Mouse (Mus musculus) neural tube, embryonic 13.5 days (tissue): ENCODE data around the gene Mfsd2b. TPM values are rescaled to one million over a fixed set of nuclear protein-coding genes. Genes with fewer than 3 reads are reported as not detected.
"Not testable (repeated sequence)": the region's sequence is repeated elsewhere in the genome, so short reads cannot be mapped to it uniquely, and the experiment has no call there.

ENCODE experiments used
- ATAC-seq: fragments of 200-750 bp; cut with Nextera tagmentation; 2 replicates; pipeline ENCODE4 v1.8.0; 2017; ENCODE audit warnings: low read depth, mild to moderate bottlenecking, moderate TSS enrichment, moderate library complexity
- H3K27ac ChIP-seq: fragments of 300-500 bp; sonication (generic); replicated peaks from 2 replicates; pipeline ENCODE4 v1.5.1; 2015; ENCODE audit warnings: moderate library complexity, mild to moderate bottlenecking, inconsistent platforms
- H3K27me3 ChIP-seq: fragments of 300-500 bp; sonication (generic); 2 replicates; pipeline ENCODE4 v1.6.1; 2015; ENCODE audit warnings: mild to moderate bottlenecking, inconsistent platforms
- H3K36me3 ChIP-seq: fragments of 300-500 bp; sonication (generic); 2 replicates; pipeline ENCODE4 v1.6.1; 2015; ENCODE audit warnings: mild to moderate bottlenecking, inconsistent platforms
- H3K4me1 ChIP-seq: fragments of 300-500 bp; sonication (generic); replicated peaks from 2 replicates; pipeline ENCODE4 v1.6.1; 2015; ENCODE audit warnings: inconsistent platforms
- H3K4me2 ChIP-seq: fragments of 300-500 bp; sonication (generic); 2 replicates; pipeline ENCODE4 v1.6.1; 2015; ENCODE audit warnings: inconsistent platforms, mild to moderate bottlenecking, moderate library complexity
- H3K4me3 ChIP-seq: fragments of 300-500 bp; sonication (generic); 2 replicates; pipeline ENCODE4 v1.5.1; 2015; ENCODE audit warnings: mild to moderate bottlenecking, inconsistent platforms
- H3K9ac ChIP-seq: fragments of 300-500 bp; sonication (generic); 2 replicates; pipeline ENCODE4 v1.6.1; 2015; ENCODE audit warnings: moderate library complexity, mild to moderate bottlenecking, inconsistent platforms
- H3K9me3 ChIP-seq: fragments of 300-500 bp; sonication (generic); 2 replicates; pipeline ENCODE4 v1.6.1; 2016; ENCODE audit warnings: inconsistent platforms
- WGBS: fragments of 180-500 bp; shearing (Covaris S2); methylation state at CpG from one replicate; pipeline ENCODE4 v1.1.7; 2015; 5-methylcytosine and 5-hydroxymethylcytosine counted together
- polyA plus RNA-seq: library from polyadenylated mRNA; unstranded; fragments of >200 nt; fragmentation: Nextera tagmentation; extraction: Ambion mirVana; gene quantifications from 2 replicates; pipeline ENCODE4 v1.2.1, GENCODE M21; 2015

Mfsd2b gene
- polyA plus RNA-seq, 1 experiment from 2014 or later = 2.8 TPM

DNA sequence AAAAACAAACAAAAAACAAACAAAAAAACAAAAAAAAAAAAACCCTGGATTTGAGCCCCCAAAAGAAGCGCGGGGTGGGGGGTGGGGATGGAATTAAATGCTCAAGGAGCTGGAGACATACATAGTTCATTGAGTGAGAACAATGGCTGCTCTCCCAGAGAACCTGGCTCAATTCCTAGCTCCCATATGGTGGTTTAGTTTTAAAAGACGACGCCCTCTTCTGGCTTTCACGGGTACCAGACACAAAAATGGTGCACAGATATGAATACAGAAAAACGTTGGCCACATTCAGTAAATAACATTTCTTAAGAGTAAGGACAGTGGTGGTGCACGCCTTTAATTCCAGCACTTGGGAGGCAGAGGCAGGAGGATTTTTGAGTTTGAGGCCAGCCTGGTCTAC lies 31.8 kb upstream of the Mfsd2b start:
- H3K9me3 ChIP-seq = no peaks in the 10 kb centered on the region
- H3K27me3 ChIP-seq = no peaks in the 10 kb centered on the region
- no peak for ATAC-seq
- no peak overlapping the region for H3K27ac ChIP-seq
- H3K4me1 ChIP-seq = peaks cover 11% of the 10 kb centered on the region; the same call in 1 of the 2 replicates
- peak overlapping the region; percentile 77 for H3K4me2 ChIP-seq
- no peak overlapping the region for H3K9ac ChIP-seq
- H3K36me3 ChIP-seq = peaks cover 8% of the 10 kb centered on the region
- WGBS = 82% methylated on average over 7 of the region's 7 CpGs
- no peak overlapping the region for H3K4me3 ChIP-seq

DNA sequence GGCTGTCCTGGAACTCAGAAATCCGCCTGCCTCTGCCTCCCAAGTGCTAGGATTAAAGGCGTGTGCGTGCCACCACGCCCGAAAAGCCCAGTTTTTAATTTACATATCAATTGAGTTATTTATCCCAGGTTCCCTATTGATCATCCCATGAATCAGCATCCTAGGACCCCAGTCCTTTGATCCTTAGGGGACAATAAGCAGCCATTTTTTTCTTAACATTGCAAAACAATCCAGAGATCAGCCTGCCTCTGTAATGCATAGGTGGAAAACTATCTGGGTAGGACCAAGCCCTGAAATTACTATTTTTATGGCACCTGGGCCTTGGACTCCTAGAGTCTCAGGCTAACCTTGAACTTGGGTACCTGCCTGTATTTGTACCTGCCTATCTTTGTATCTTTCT lies 23.9 kb upstream of the Mfsd2b start:
- ATAC-seq = no peak
- peaks cover 22% of the 10 kb centered on the region for H3K36me3 ChIP-seq
- no peak overlapping the region for H3K9ac ChIP-seq
- H3K4me1 ChIP-seq = no peaks in the 10 kb centered on the region
- 91% methylated on average over 5 of the region's 5 CpGs for WGBS
- H3K27ac ChIP-seq = no peak overlapping the region
- no peak overlapping the region for H3K4me2 ChIP-seq
- H3K4me3 ChIP-seq = no peak overlapping the region
- H3K27me3 ChIP-seq = no peaks in the 10 kb centered on the region
- no peaks in the 10 kb centered on the region for H3K9me3 ChIP-seq

DNA sequence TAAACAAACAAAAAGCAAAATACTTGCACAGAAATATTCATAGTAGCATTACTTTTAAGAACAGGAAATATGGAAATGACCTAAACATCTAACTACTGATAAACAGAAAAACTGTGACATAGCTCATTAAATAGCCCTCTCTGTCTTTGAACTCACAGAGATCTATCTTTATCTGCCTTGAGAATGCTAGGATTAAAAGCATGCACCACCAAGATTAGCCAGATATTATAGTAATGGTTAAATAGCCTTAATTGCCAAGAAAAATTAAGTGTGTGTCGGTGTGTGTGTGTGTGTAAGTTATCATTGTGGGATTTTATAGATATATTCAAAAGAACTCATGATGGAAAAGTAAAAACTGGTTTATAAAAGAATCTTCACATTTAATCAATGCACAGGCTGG lies 15.7 kb upstream of the Mfsd2b start:
- Histone ChIP-seq H3K9me3 (no peaks in the 10 kb centered on the region), H3K4me2 (no peak overlapping the region), H3K27me3 (no peaks in the 10 kb centered on the region), H3K4me1 (no peaks in the 10 kb centered on the region), H3K27ac (no peak overlapping the region), H3K36me3 (peaks cover 21% of the 10 kb centered on the region), H3K4me3 (no peak overlapping the region), H3K9ac (no peak overlapping the region)
- 95% methylated on average over 1 of the region's 1 CpGs for WGBS
- ATAC-seq = no peak

DNA sequence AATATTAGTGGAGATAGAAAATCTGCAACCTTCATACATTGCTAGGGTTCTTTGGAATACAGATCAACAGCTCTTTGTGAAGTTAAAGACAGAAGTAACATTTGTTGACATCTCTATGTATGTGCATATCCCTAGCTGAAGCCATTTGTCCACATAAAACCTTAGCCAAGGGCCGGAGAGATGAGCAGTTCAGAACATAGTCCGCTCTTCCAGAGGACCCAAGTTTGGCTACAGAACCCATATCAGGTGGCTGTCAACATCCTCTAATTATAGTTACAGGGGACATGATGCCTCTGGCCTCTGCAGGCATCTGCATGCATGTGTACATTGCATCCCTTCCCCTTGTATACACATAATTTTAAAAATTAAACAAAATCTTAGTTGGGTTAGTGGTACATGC lies 15.1 kb upstream of the Mfsd2b start:
- no peak overlapping the region for H3K27ac ChIP-seq
- no peaks in the 10 kb centered on the region for H3K27me3 ChIP-seq
- no peak overlapping the region for H3K4me2 ChIP-seq
- H3K9me3 ChIP-seq = no peaks in the 10 kb centered on the region
- ATAC-seq = no peak
- H3K4me3 ChIP-seq = no peak overlapping the region
- 98% methylated on average over 2 of the region's 2 CpGs for WGBS
- H3K36me3 ChIP-seq = peaks cover 23% of the 10 kb centered on the region
- no peaks in the 10 kb centered on the region for H3K4me1 ChIP-seq
- no peak overlapping the region for H3K9ac ChIP-seq

DNA sequence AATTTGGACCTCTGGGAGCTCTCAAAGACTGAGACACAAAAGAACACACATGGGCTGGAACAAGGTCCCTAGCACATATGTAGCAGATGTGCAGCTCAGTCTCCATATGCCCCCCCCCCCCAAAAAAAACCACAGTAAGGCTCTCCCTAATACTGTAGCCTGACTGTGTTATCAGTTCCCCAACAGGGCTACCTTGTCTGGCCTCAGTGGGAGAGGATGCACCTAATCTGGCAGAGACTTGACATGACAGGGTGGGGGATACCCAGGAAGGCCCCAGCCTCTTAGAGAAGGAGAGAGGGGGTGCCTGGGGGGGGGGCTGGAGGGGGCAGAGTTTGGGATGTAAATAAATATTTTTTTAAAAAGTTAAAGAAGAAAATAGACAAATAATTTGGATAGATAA lies 14.6 kb upstream of the Mfsd2b start:
- peaks cover 25% of the 10 kb centered on the region for H3K36me3 ChIP-seq
- H3K4me1 ChIP-seq = no peaks in the 10 kb centered on the region
- H3K4me2 ChIP-seq = no peak overlapping the region
- H3K9ac ChIP-seq = no peak overlapping the region
- no peak for ATAC-seq
- H3K27me3 ChIP-seq = no peaks in the 10 kb centered on the region
- no peak overlapping the region for H3K4me3 ChIP-seq
- H3K9me3 ChIP-seq = no peaks in the 10 kb centered on the region
- no peak overlapping the region for H3K27ac ChIP-seq

DNA sequence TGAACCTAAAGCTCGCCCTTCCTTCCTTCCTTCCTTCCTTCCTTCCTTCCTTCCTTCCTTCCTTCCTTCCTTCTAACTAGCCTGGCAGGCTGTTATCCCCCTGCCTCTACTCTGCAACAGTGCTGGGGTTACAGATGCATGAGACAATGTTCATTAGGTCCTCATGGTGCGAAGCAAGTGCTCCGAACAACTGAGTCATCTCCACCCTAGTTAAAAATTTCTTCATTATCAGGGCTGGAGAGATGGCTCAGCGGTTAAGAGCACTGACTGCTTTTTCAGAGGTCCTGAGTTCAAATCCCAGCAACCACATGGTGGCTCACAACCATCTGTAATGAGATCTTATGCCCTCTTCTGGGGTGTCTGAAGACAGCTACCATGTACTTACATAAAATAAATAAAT lies 12.4 kb upstream of the Mfsd2b start:
- not testable (repeated sequence) for H3K9me3 ChIP-seq, ATAC-seq, H3K4me1 ChIP-seq, H3K4me2 ChIP-seq, H3K27me3 ChIP-seq, H3K9ac ChIP-seq, H3K4me3 ChIP-seq, H3K27ac ChIP-seq
- H3K36me3 ChIP-seq = peaks cover 35% of the 10 kb centered on the region
- WGBS = 97% methylated on average over 4 of the region's 4 CpGs

DNA sequence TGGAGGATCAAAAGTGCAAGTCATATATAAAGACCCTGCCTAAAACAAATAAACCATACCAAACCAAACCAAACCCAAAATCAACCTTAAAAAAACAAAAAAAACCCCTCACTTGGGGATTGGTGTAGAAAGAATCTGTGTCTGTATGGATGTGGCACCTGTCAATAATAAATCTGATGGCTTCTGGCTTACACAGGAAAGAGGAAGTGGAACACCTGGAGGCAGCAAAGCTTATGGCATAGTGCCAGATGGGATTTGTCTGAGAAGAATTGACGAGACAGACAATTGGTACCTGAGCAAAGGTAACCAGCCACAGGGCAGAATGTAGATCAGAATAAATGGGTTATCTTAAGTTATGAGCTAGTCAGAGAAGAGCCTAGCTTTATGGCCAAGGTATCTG lies 10.9 kb upstream of the Mfsd2b start:
- ATAC-seq = no peak
- Histone ChIP-seq H3K27me3 (no peaks in the 10 kb centered on the region), H3K4me2 (no peak overlapping the region), H3K9ac (no peak overlapping the region), H3K36me3 (peaks cover 42% of the 10 kb centered on the region), H3K4me1 (no peaks in the 10 kb centered on the region), H3K27ac (no peak overlapping the region), H3K9me3 (no peaks in the 10 kb centered on the region), H3K4me3 (no peak overlapping the region)
- WGBS = 87% methylated on average over 1 of the region's 1 CpGs

DNA sequence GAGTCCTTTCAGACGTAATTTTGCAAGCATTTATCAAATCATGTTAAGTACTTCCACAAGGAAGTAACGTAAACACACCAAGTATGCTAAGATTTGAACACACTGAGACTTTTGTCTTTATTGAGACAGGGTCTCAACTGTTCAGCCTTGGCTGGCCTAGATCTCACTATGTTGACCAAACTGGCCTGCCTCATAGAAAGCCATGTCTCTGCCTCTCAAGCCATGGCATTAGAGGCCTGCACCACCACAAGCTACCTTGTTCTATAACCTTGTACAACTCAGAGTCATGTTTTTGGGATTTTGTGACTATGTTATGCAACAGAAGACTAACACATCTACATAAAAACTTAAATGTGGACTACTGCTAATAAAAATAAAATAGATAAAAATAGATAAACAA lies 7.9 kb upstream of the Mfsd2b start:
- ATAC-seq = no peak
- Histone ChIP-seq H3K4me1 (no peaks in the 10 kb centered on the region), H3K36me3 (peaks cover 58% of the 10 kb centered on the region), H3K4me2 (no peak overlapping the region), H3K4me3 (no peak overlapping the region), H3K27ac (no peak overlapping the region), H3K9ac (no peak overlapping the region), H3K9me3 (no peaks in the 10 kb centered on the region), H3K27me3 (no peaks in the 10 kb centered on the region)
- 86% methylated on average over 2 of the region's 2 CpGs for WGBS

DNA sequence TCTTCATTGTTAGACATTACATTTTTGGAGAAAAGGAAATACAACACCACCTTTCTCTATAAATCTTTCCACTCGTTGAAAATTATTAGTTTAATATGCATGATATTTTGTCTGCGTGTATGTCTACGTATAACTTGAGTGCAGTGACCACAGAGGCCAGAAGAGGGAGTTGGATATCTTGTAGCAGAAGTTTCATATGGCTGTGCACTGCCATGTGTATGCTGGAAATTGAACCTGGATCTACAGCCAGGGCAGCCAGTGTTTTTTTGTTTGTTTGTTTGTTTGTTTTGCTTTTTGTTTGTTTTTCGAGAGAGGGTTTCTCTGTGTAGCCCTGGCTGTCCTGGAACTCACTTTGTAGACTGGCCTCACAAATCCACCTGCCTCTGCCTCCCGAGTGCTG lies 4.9 kb upstream of the Mfsd2b start:
- Histone ChIP-seq H3K4me1 (peaks cover 6% of the 10 kb centered on the region), H3K9ac (no peak overlapping the region), H3K36me3 (peaks cover 48% of the 10 kb centered on the region), H3K9me3 (no peaks in the 10 kb centered on the region), H3K4me3 (no peak overlapping the region), H3K4me2 (no peak overlapping the region), H3K27ac (no peak overlapping the region), H3K27me3 (no peaks in the 10 kb centered on the region)
- no peak for ATAC-seq
- 94% methylated on average over 5 of the region's 5 CpGs for WGBS

DNA sequence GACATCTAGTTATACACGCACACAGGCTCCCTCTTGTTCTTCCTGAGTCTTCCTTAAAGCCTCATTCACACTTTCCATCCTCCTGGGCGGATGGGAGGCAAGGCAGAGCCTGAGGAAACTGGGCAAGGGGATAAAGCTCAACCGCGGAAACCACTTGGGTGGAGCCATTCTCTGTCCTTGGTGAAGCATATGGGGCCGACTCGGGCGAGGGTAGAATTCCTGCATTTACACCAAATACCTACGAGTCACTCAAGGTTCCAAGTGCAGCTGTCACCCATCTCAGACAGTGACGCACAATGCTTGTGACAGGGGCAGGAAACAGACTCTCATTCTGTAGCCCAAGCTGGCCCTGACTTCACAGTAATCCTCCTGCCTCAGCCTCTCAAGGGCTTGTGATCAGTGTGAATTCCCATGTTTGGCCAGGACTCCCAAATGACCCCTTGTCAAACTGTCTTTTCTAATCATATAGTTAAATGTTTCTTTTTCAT lies 4.2 kb upstream of the Mfsd2b start:
- Histone ChIP-seq H3K27me3 (0 out of 2 replicates have a peak, but pooled peaks cover 5% of the 10 kb centered on the region), H3K9ac (no peak overlapping the region), H3K4me3 (no peak overlapping the region), H3K4me1 (peaks cover 11% of the 10 kb centered on the region), H3K27ac (no peak overlapping the region), H3K4me2 (no peak overlapping the region), H3K36me3 (peaks cover 43% of the 10 kb centered on the region), H3K9me3 (no peaks in the 10 kb centered on the region)
- WGBS = 84% methylated on average over 9 of the region's 9 CpGs
- ATAC-seq = no peak

DNA sequence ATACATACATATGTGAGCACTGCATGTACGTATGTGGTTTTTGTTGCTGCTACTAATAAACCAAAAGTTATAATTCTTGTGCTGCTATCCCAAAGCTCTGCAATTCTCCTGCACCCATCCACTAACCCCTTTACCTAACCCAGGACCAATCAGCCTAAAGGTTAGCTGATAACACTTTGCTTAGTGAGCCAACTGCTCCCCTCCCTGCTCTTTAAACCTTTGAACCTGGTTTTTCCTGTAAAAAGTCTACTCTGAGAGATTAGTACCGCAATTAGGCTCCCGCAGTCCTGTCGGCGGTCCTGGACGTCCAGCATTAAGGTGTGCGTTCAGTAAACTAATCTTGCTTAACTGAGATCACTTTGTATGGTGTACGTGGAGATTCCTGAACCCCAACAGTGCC lies 1.5 kb upstream of the Mfsd2b start:
- H3K9me3 ChIP-seq = no peaks in the 10 kb centered on the region
- H3K9ac ChIP-seq = no peak overlapping the region
- 88% methylated on average over 8 of the region's 8 CpGs for WGBS
- peaks cover 11% of the 10 kb centered on the region for H3K4me1 ChIP-seq
- H3K27ac ChIP-seq = no peak overlapping the region
- H3K4me2 ChIP-seq = no peak overlapping the region
- 0 out of 2 replicates have a peak, but pooled peaks cover 5% of the 10 kb centered on the region for H3K27me3 ChIP-seq
- H3K4me3 ChIP-seq = no peak overlapping the region
- no peak for ATAC-seq
- H3K36me3 ChIP-seq = peaks cover 20% of the 10 kb centered on the region

DNA sequence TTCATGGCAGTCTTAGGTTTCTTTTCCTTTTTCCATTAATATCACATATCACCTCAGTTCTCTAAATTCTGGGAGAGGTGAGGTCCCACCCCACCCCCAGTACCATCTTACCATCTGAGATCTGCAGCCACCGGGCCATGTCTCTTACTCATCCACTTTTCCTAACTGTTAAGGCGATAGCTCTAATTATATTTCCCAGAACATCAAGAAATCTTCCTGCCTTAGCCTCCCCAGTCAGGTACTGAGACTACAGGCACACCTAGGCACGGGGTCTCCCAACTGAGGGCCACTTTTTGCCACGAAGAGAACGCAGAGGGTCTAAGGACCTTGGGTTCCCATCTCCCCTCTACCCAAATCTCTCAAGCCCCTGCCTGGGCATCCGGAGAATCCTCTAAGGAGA lies 628 bp downstream of the Mfsd2b start:
- Histone ChIP-seq H3K4me3 (peak overlapping the region; percentile 40), H3K36me3 (peaks cover 5% of the 10 kb centered on the region; the same call in 1 of the 2 replicates), H3K4me2 (peak overlapping the region; percentile 84), H3K4me1 (peaks cover 11% of the 10 kb centered on the region), H3K9me3 (no peaks in the 10 kb centered on the region), H3K9ac (peak overlapping the region; percentile 71; the same call in 1 of the 2 replicates), H3K27ac (no peak overlapping the region), H3K27me3 (0 out of 2 replicates have a peak, but pooled peaks cover 5% of the 10 kb centered on the region)
- ATAC-seq = 0 out of 2 replicates have a peak, but pooled peaks have one; percentile 15
- WGBS = 82% methylated on average over 6 of the region's 6 CpGs

DNA sequence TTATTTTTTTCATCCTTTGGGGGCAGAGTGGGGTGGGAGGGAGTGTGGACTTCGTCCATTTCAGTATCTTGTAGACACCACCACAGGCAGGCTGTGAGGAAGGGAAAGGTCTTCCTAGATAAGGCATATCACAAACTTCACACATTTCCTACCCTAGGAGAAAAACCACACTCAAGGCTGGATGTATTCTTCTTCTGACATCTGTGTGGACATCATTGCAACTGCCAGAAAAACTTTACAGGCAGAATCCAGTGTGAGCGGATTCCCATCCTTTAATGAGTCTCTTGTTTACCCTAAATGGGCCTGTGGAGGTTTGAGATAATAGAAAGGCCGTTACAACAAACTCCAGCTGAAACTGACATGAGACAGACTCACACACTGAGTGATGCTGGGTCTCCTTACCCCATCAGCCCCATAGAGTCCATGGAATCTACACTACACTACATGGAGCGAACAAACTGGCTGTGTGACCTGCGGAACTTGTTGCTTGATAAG lies 1.1 kb downstream of the Mfsd2b start:
- Histone ChIP-seq H3K4me2 (no peak overlapping the region), H3K27ac (no peak overlapping the region), H3K36me3 (0 out of 2 replicates have a peak, but pooled peaks cover under 1% of the 10 kb centered on the region), H3K4me1 (peaks cover 11% of the 10 kb centered on the region), H3K4me3 (no peak overlapping the region), H3K27me3 (0 out of 2 replicates have a peak, but pooled peaks cover 5% of the 10 kb centered on the region), H3K9me3 (no peaks in the 10 kb centered on the region), H3K9ac (no peak overlapping the region)
- 75% methylated on average over 5 of the region's 5 CpGs for WGBS
- no peak for ATAC-seq
